Mouse (Mus musculus) intestine, embryonic 14.5 days (tissue): ENCODE results near the gene Olfr466. TPM values are rescaled to one million over a fixed set of nuclear protein-coding genes. Genes with fewer than 3 reads are reported as not detected.
A peak's percentile ranks its signal among the peaks of the same experiment; 100 is the strongest.

Experiments used
- ATAC-seq: fragments of 200-750 bp; cut with Nextera tagmentation; replicated peaks from 2 replicates; pipeline ENCODE4 v1.8.0; 2017; ENCODE audit warnings: low read depth, moderate number of reproducible peaks, moderate TSS enrichment, moderate library complexity; ENCODE audit not compliant: low FRiP score, low TSS enrichment
- DNase-seq: peaks from one replicate; pipeline ENCODE4 v3.0.0-alpha.2; 2018; ENCODE audit warnings: low spot score
- H3K27ac ChIP-seq: fragments of 300-500 bp; sonication (generic); 2 replicates; pipeline ENCODE4 v1.5.1; 2014; ENCODE audit warnings: low read depth, mild to moderate bottlenecking, control low read depth
- H3K27me3 ChIP-seq: fragments of 300-500 bp; sonication (generic); replicated peaks from 2 replicates; pipeline ENCODE4 v1.6.1; 2014; ENCODE audit warnings: low read length, control low read depth; ENCODE audit not compliant: control insufficient read depth, insufficient read depth
- H3K36me3 ChIP-seq: fragments of 300-500 bp; sonication (generic); 2 replicates; pipeline ENCODE4 v1.6.1; 2014; ENCODE audit warnings: low read length, control low read depth; ENCODE audit not compliant: control insufficient read depth, insufficient read depth
- H3K4me1 ChIP-seq: fragments of 300-500 bp; sonication (generic); replicated peaks from 2 replicates; pipeline ENCODE4 v1.6.1; 2014; ENCODE audit warnings: low read length, control low read depth, mixed read lengths; ENCODE audit not compliant: control insufficient read depth, insufficient read depth
- H3K4me2 ChIP-seq: fragments of 300-500 bp; sonication (generic); 2 replicates; pipeline ENCODE4 v1.6.1; 2014; ENCODE audit warnings: low read length
- H3K4me3 ChIP-seq: fragments of 300-500 bp; sonication (generic); 2 replicates; pipeline ENCODE4 v1.5.1; 2014; ENCODE audit warnings: low read depth, low read length, control low read depth, mixed read lengths
- H3K9ac ChIP-seq: fragments of 300-500 bp; sonication (generic); 2 replicates; pipeline ENCODE4 v1.6.1; 2014; ENCODE audit warnings: mild to moderate bottlenecking, low read length
- H3K9me3 ChIP-seq: fragments of 300-500 bp; sonication (generic); 2 replicates; pipeline ENCODE4 v1.6.1; 2016; ENCODE audit warnings: low read length, control low read depth; ENCODE audit not compliant: control insufficient read depth
- WGBS: fragments of 180-500 bp; shearing (Covaris S2); extraction: QIAGEN DNeasy Blood & Tissue Kit; methylation state at CpG from one replicate; pipeline ENCODE4 v1.1.7; 2014; 5-methylcytosine and 5-hydroxymethylcytosine counted together
- polyA plus RNA-seq: library from polyadenylated mRNA; unstranded; fragments of >200 nt; fragmentation: Nextera tagmentation; extraction: Ambion mirVana; gene quantifications from 2 replicates; pipeline ENCODE4 v1.2.1, GENCODE M21; 2014

Olfr466 gene
- not detected in 2 replicates for polyA plus RNA-seq

GRCm38 (mm10) chr13:65149940-65150339, at the start of gene Olfr466:
TSS of gene Olfr466 (plus strand) at chr13:65150240.
- H3K4me1 ChIP-seq, result no peaks in the 10 kb centered on the region
- H3K9me3 ChIP-seq, result no peaks in the 10 kb centered on the region
- ATAC-seq (no peak), DNase-seq (no peak)
- no peak within 1 kb of the TSS for H3K27ac ChIP-seq
- H3K36me3 ChIP-seq, result no peaks in the 10 kb centered on the region
- H3K9ac ChIP-seq, result no peak within 1 kb of the TSS
- H3K4me2 ChIP-seq, result no peak within 1 kb of the TSS
- no peaks in the 10 kb centered on the region for H3K27me3 ChIP-seq
- 74% methylated on average over 1 of the region's 1 CpGs for WGBS
- H3K4me3 ChIP-seq, result no peak within 1 kb of the TSS

GRCm38 (mm10) chr13:65100678-65101077, 49.4 kb upstream of the Olfr466 start:
- 94% methylated on average over 9 of the region's 9 CpGs for WGBS
- no peak overlapping the region for H3K27ac ChIP-seq

GRCm38 (mm10) chr13:65101232-65101631, 48.8 kb upstream of the Olfr466 start:
- Histone ChIP-seq H3K4me3 (no peak overlapping the region), H3K9me3 (peaks cover 14% of the 10 kb centered on the region; the same call in 1 of the 2 replicates), H3K4me2 (no peak overlapping the region), H3K4me1 (no peaks in the 10 kb centered on the region), H3K27ac (no peak overlapping the region), H3K9ac (no peak overlapping the region), H3K36me3 (no peaks in the 10 kb centered on the region), H3K27me3 (no peaks in the 10 kb centered on the region)
- 83% methylated on average over 3 of the region's 3 CpGs for WGBS
- DNase-seq, result no peak
- ATAC-seq, result no peak

More at GRCm38 (mm10) chr13:65100678-65101077, 49.4 kb upstream of the Olfr466 start:
- Histone ChIP-seq H3K4me2 (no peak overlapping the region), H3K36me3 (no peaks in the 10 kb centered on the region), H3K4me3 (no peak overlapping the region), H3K9me3 (0 out of 2 replicates have a peak, but pooled peaks cover 14% of the 10 kb centered on the region), H3K9ac (no peak overlapping the region), H3K4me1 (no peaks in the 10 kb centered on the region), H3K27me3 (no peaks in the 10 kb centered on the region)
- no peak for ATAC-seq
- DNase-seq, result no peak

GRCm38 (mm10) chr13:65111961-65112360, 38.1 kb upstream of the Olfr466 start:
- no peak for DNase-seq
- WGBS, result under 1% methylated on average over 5 of the region's 5 CpGs

GRCm38 (mm10) chr13:65112459-65113110, 37.5 kb upstream of the Olfr466 start, which contains the start of gene Mfsd14b:
TSS of gene Mfsd14b (minus strand) at chr13:65112975.
- Histone ChIP-seq H3K4me1 (no peaks in the 10 kb centered on the region; the same call in 1 of the 2 replicates), H3K9me3 (0 out of 2 replicates have a peak, but pooled peaks cover 3% of the 10 kb centered on the region), H3K4me3 (peak within 1 kb of the TSS; percentile 66), H3K27me3 (no peaks in the 10 kb centered on the region), H3K27ac (peak within 1 kb of the TSS; percentile 93), H3K4me2 (peak within 1 kb of the TSS; percentile 76), H3K9ac (peak within 1 kb of the TSS; percentile 75), H3K36me3 (no peaks in the 10 kb centered on the region)
- DNase-seq, result peak; percentile 94
- peak; percentile 99 for ATAC-seq
- under 1% methylated on average over 60 of the region's 60 CpGs for WGBS

More at GRCm38 (mm10) chr13:65111961-65112360, 38.1 kb upstream of the Olfr466 start:
- no peaks in the 10 kb centered on the region for H3K36me3 ChIP-seq
- peak overlapping the region; percentile 66 for H3K4me3 ChIP-seq
- 0 out of 2 replicates have a peak, but pooled peaks cover 3% of the 10 kb centered on the region for H3K9me3 ChIP-seq
- H3K4me2 ChIP-seq, result peak overlapping the region; percentile 76
- no peaks in the 10 kb centered on the region; the same call in 1 of the 2 replicates for H3K4me1 ChIP-seq
- peak; percentile 36; the same call in 1 of the 2 replicates for ATAC-seq
- H3K27me3 ChIP-seq, result no peaks in the 10 kb centered on the region
- peak overlapping the region; percentile 93 for H3K27ac ChIP-seq
- peak overlapping the region; percentile 75 for H3K9ac ChIP-seq

- Histone ChIP-seq H3K9me3 (no peaks in the 10 kb centered on the region), H3K27me3 (no peaks in the 10 kb centered on the region), H3K36me3 (no peaks in the 10 kb centered on the region), H3K4me3 (peak overlapping the region; percentile 66), H3K4me2 (peak overlapping the region; percentile 76), H3K4me1 (no peaks in the 10 kb centered on the region; the same call in 1 of the 2 replicates), H3K9ac (peak overlapping the region; percentile 75), H3K27ac (peak overlapping the region; percentile 93)
- ATAC-seq (peak; percentile 31; the same call in 1 of the 2 replicates), DNase-seq (no peak)
- WGBS, result 60% methylated on average over 3 of the region's 3 CpGs
These were observed 36.8 kb upstream of the Olfr466 start for GRCm38 (mm10) chr13:65113239-65113638.

GRCm38 (mm10) chr13:65120984-65121383, 29.1 kb upstream of the Olfr466 start:
- WGBS, result 71% methylated on average over 3 of the region's 3 CpGs
- Histone ChIP-seq H3K27me3 (no peaks in the 10 kb centered on the region), H3K4me3 (no peak overlapping the region), H3K9me3 (no peaks in the 10 kb centered on the region), H3K9ac (no peak overlapping the region), H3K4me2 (no peak overlapping the region), H3K4me1 (no peaks in the 10 kb centered on the region), H3K27ac (no peak overlapping the region), H3K36me3 (no peaks in the 10 kb centered on the region)
- no peak for ATAC-seq
- DNase-seq, result no peak

GRCm38 (mm10) chr13:65122111-65122510, 27.9 kb upstream of the Olfr466 start:
- no peaks in the 10 kb centered on the region for H3K27me3 ChIP-seq
- H3K27ac ChIP-seq, result no peak overlapping the region
- no peaks in the 10 kb centered on the region for H3K4me1 ChIP-seq
- 91% methylated on average over 1 of the region's 1 CpGs for WGBS
- no peaks in the 10 kb centered on the region for H3K36me3 ChIP-seq
- H3K4me2 ChIP-seq, result no peak overlapping the region
- no peaks in the 10 kb centered on the region for H3K9me3 ChIP-seq
- H3K4me3 ChIP-seq, result no peak overlapping the region
- no peak overlapping the region for H3K9ac ChIP-seq
- DNase-seq (no peak), ATAC-seq (no peak)
